Comparison of ENCODE assay signal across 8 mouse cellular contexts in the genomic region with DNA sequence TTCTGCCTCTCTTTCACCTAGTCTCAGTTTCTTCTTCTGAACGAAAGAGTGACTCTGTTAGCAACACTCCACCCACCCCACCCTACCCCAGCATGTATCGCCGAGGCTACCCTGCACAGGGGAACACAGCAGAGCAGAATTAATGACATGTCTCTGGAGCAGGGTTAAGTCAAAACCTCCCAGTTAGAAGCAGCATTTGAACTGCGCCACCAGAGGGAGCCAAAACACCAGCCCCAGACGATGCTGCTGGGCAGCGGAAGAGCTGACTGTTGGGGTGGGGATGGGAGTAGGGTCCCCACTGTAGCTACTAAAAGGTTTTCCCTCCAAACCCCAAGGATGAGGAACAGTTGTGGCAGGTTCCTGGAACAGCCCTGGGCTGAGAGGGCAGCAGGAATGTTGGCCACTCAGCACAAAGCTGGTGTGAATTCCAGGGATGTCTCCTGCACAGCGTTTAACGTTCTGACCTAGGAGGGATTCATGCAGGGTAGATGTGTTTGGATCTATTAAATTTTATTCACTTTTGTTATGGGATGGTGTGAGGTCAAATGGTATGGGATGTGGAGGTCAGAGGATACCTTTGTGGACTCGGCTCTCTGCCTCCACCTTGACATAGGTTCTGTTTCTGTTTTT. TPM values are rescaled to one million over a fixed set of nuclear protein-coding genes. Genes with fewer than 3 reads are reported as not detected.
A peak's percentile ranks its signal among the peaks of the same experiment; 100 is the strongest.
DNase-seq lines count a peak whose midpoint lies in the region; ATAC-seq and TF ChIP-seq lines count a peak whose summit lies in the region.

No protein-coding gene starts in this region.

- peak; percentile 36; the same call in 1 of the 2 replicates for ATAC-seq in heart, embryonic 15.5 days (replicated peaks; ENCODE audit: insufficient number of reproducible peaks, insufficient read depth, low FRiP score, low read depth)
- peak; percentile 62 for ATAC-seq in lung, embryonic 16.5 days (ENCODE audit: low read depth)

- no peak for TF ChIP-seq EP300 in CH12.LX (IDR thresholded peaks at IDR 0.05; ENCODE audit: low read length)

- dilution Hi-C loops in CH12.LX (cut with MboI; ENCODE audit: extremely low pct_ligation_motif_present, extremely low pct_unique_long_range_greater_than_20kb, low sequenced_read_pairs) = no loop called here

- peak; percentile 92 for TF ChIP-seq RAD21 in CH12.LX (IDR thresholded peaks at IDR 0.05; ENCODE audit: low read depth, low read length)

- no peaks in the 10 kb centered on the region for H3K36me3 ChIP-seq in CH12.LX (replicated peaks in 1 of 2; ENCODE audit: control insufficient read depth in 1 of 2, insufficient read depth in 1 of 2, low read length in 1 of 2)
- no peaks in the 10 kb centered on the region for H3K36me3 ChIP-seq in heart, embryonic 15.5 days
- H3K36me3 ChIP-seq in lung, embryonic 16.5 days (ENCODE audit: control insufficient read depth, insufficient read depth, low read length) = no peaks in the 10 kb centered on the region

- H3K9me3 ChIP-seq in CH12.LX (replicated peaks; ENCODE audit: low read length) = peaks cover 5% of the 10 kb centered on the region
- H3K9me3 ChIP-seq in heart, embryonic 15.5 days (replicated peaks) = no peaks in the 10 kb centered on the region
- no peaks in the 10 kb centered on the region for H3K9me3 ChIP-seq in lung, embryonic 16.5 days (ENCODE audit: control insufficient read depth, low read length)

- no peak overlapping the region for H3K9ac ChIP-seq in CH12.LX (ENCODE audit: insufficient read depth, low read depth)
- H3K9ac ChIP-seq in heart, embryonic 15.5 days = no peak overlapping the region
- no peak overlapping the region for H3K9ac ChIP-seq in lung, embryonic 16.5 days (ENCODE audit: low read length)

- in situ Hi-C loops in CH12.LX (cut with MboI; ENCODE audit: low pct_ligation_motif_present, low pct_unique_long_range_greater_than_20kb, low sequenced_read_pairs) = loop anchor here (5.0 kb wide), 1 partner anchor 87 kb away; a partner anchor contains a TSS

- no peaks in the 10 kb centered on the region for H3K4me1 ChIP-seq in CH12.LX (ENCODE audit: control insufficient read depth in 1 of 2, insufficient read depth in 2 of 2)
- H3K4me1 ChIP-seq in heart, embryonic 15.5 days (replicated peaks) = peaks cover 3% of the 10 kb centered on the region; the same call in 1 of the 2 replicates
- no peaks in the 10 kb centered on the region for H3K4me1 ChIP-seq in lung, embryonic 16.5 days (replicated peaks; ENCODE audit: control insufficient read depth, insufficient read depth, low read length)

- no peak for TF ChIP-seq POLR2A in CH12.LX (IDR thresholded peaks at IDR 0.05; ENCODE audit: low read depth, low read length)

- DNase-seq in CH12.LX (ENCODE audit: extremely low read depth) = peak; percentile 64
- DNase-seq in adrenal gland, adult 2 months = peak; percentile 72
- DNase-seq in embryo, embryonic 11.5 days (ENCODE audit: low read depth, low spot score) = peak; percentile 72
- peak; percentile 82 for DNase-seq in kidney, postnatal 14 days
- peak; percentile 51 for DNase-seq in retina, adult 2 months (ENCODE audit: low read depth, low spot score)
- peak; percentile 78 for DNase-seq in urinary bladder, postnatal 25 days (ENCODE audit: low spot score)

- peak; percentile 62 to 94 for TF ChIP-seq CTCF in CH12.LX (conservative IDR thresholded peaks at IDR 0.05 in 1 of 2, IDR thresholded peaks at IDR 0.05 in 1 of 2; ENCODE audit: low read depth in 2 of 2, low read length in 2 of 2)

- no peak overlapping the region for H3K27ac ChIP-seq in CH12.LX (ENCODE audit: insufficient read depth, low read depth)
- no peak overlapping the region for H3K27ac ChIP-seq in heart, embryonic 15.5 days
- no peak overlapping the region for H3K27ac ChIP-seq in lung, embryonic 16.5 days (ENCODE audit: low read length)

- WGBS in heart, embryonic 15.5 days = 14% methylated on average over 9 of the region's 9 CpGs
- WGBS in lung, embryonic 16.5 days = 15% methylated on average over 9 of the region's 9 CpGs

- H3K79me2 ChIP-seq in CH12.LX (replicated peaks; ENCODE audit: control insufficient read depth, extremely low read depth, insufficient read depth, poor library complexity, severe bottlenecking) = no peaks in the 10 kb centered on the region

- no peak overlapping the region for H3K4me2 ChIP-seq in CH12.LX (ENCODE audit: insufficient read depth, low read depth, poor library complexity, severe bottlenecking)
- H3K4me2 ChIP-seq in heart, embryonic 15.5 days = 0 out of 2 replicates have a peak overlapping the region, but pooled peaks have one; percentile 29
- H3K4me2 ChIP-seq in lung, embryonic 16.5 days (ENCODE audit: low read depth, low read length) = no peak overlapping the region

- no peak overlapping the region for H3K4me3 ChIP-seq in CH12.LX (replicated peaks in 1 of 3; ENCODE audit: low read depth in 2 of 3, low read length in 2 of 3, poor library complexity in 1 of 3)
- no peak overlapping the region for H3K4me3 ChIP-seq in heart, embryonic 15.5 days
- no peak overlapping the region for H3K4me3 ChIP-seq in lung, embryonic 16.5 days (ENCODE audit: low read length)

- peaks cover 24% of the 10 kb centered on the region for H3K27me3 ChIP-seq in CH12.LX (replicated peaks)
- H3K27me3 ChIP-seq in heart, embryonic 15.5 days = no peaks in the 10 kb centered on the region
- no peaks in the 10 kb centered on the region for H3K27me3 ChIP-seq in lung, embryonic 16.5 days (ENCODE audit: control insufficient read depth, insufficient read depth, low read depth, low read length)

TF ChIP-seq in CH12.LX, 34 proteins besides CTCF, POLR2A, EP300 and RAD21:
- TF ChIP-seq ELF1 (IDR thresholded peaks at IDR 0.05; ENCODE audit: low read depth, low read length) = no peak
- TF ChIP-seq MEF2A (IDR thresholded peaks at IDR 0.05; ENCODE audit: borderline replicate concordance, low read depth, low read length) = peak; percentile 26; the same call in 1 of the 2 replicates
- no peak for TF ChIP-seq TCF12 (IDR thresholded peaks at IDR 0.05; ENCODE audit: low read depth, low read length)
- TF ChIP-seq ZC3H11A (IDR thresholded peaks at IDR 0.05; ENCODE audit: low read depth, low read length) = peak; percentile 57
- peak; percentile 87 for TF ChIP-seq SMC3 (IDR thresholded peaks at IDR 0.05; ENCODE audit: low read depth, low read length)
- peak; percentile 60 for TF ChIP-seq IRF4 (IDR thresholded peaks at IDR 0.05; ENCODE audit: low read depth, low read length)

RNA-seq across cellular contexts. Expression of a gene that starts 14.1 kb away (rescaled TPM):
- total RNA-seq in CH12.LX (2012; rRNA removed) (not detected in 2 replicates), CH12.LX (2014; rRNA removed) (not detected in 2 replicates)
- polyA plus RNA-seq in CH12.LX (2012; ENCODE audit: insufficient read length, low read depth) = not detected in 2 replicates
- under 1 TPM; 0.31 to 0.32 TPM for total RNA-seq in adrenal gland, adult 2 months (2021)
- 0.03 and 0.10 TPM in 2 replicates for polyA plus RNA-seq in adrenal gland, adult 2 months (2012; rRNA removed)
- polyA plus RNA-seq in heart, embryonic 15.5 days (2015; fragmentation: Nextera tagmentation; extraction: Ambion mirVana) = 0.81 and 1.3 TPM in 2 replicates
- 10.6 and 13.5 TPM in 2 replicates for polyA plus RNA-seq in lung, embryonic 16.5 days (2015; fragmentation: Nextera tagmentation; extraction: Ambion mirVana)

RNA-seq across cellular contexts. Expression of a gene that starts 19.3 kb away (rescaled TPM):
- total RNA-seq in CH12.LX (2012; rRNA removed) = 252 and 284 TPM in 2 replicates
- 261 and 284 TPM in 2 replicates for total RNA-seq in CH12.LX (2014; rRNA removed)
- 482 and 497 TPM in 2 replicates for polyA plus RNA-seq in CH12.LX (2012; ENCODE audit: insufficient read length, low read depth)
- 100 to 1,000 TPM; 217 to 332 TPM for total RNA-seq in adrenal gland, adult 2 months (2021)
- 175 and 259 TPM in 2 replicates for polyA plus RNA-seq in adrenal gland, adult 2 months (2012; rRNA removed)
- polyA plus RNA-seq in heart, embryonic 15.5 days (2015; fragmentation: Nextera tagmentation; extraction: Ambion mirVana) = 89.6 and 162 TPM in 2 replicates
- 344 and 371 TPM in 2 replicates for polyA plus RNA-seq in lung, embryonic 16.5 days (2015; fragmentation: Nextera tagmentation; extraction: Ambion mirVana)

RNA-seq across cellular contexts. Expression of a gene that starts 39.4 kb away (rescaled TPM):
- total RNA-seq in CH12.LX (2012; rRNA removed) (0.30 TPM in 1 of 2 replicates, not detected in the other), CH12.LX (2014; rRNA removed) (not detected in 2 replicates)
- 0.39 TPM in 1 of 2 replicates, not detected in the other for polyA plus RNA-seq in CH12.LX (2012; ENCODE audit: insufficient read length, low read depth)
- total RNA-seq in adrenal gland, adult 2 months (2021) = under 1 TPM; 0.62 to 0.63 TPM
- polyA plus RNA-seq in adrenal gland, adult 2 months (2012; rRNA removed) = 3.4 and 4.1 TPM in 2 replicates
- 1.1 and 3.0 TPM in 2 replicates for polyA plus RNA-seq in heart, embryonic 15.5 days (2015; fragmentation: Nextera tagmentation; extraction: Ambion mirVana)
- 3.0 and 4.0 TPM in 2 replicates for polyA plus RNA-seq in lung, embryonic 16.5 days (2015; fragmentation: Nextera tagmentation; extraction: Ambion mirVana)

RNA-seq across cellular contexts. Expression of a gene that starts 39.5 kb away (rescaled TPM):
- total RNA-seq in CH12.LX (2012; rRNA removed) (0.47 and 0.55 TPM in 2 replicates), CH12.LX (2014; rRNA removed) (not detected in 2 replicates)
- polyA plus RNA-seq in CH12.LX (2012; ENCODE audit: insufficient read length, low read depth) = 3.4 TPM in 2 replicates
- total RNA-seq in adrenal gland, adult 2 months (2021) = 1 to 10 TPM; 1.2 to 2.2 TPM
- polyA plus RNA-seq in adrenal gland, adult 2 months (2012; rRNA removed) = 4.2 and 4.6 TPM in 2 replicates
- polyA plus RNA-seq in heart, embryonic 15.5 days (2015; fragmentation: Nextera tagmentation; extraction: Ambion mirVana) = 8.6 and 15.3 TPM in 2 replicates
- polyA plus RNA-seq in lung, embryonic 16.5 days (2015; fragmentation: Nextera tagmentation; extraction: Ambion mirVana) = 22.6 and 26.4 TPM in 2 replicates

RNA-seq across cellular contexts. Expression of a gene that starts 41.5 kb away (rescaled TPM):
- total RNA-seq in CH12.LX (2012; rRNA removed) (3.1 and 5.3 TPM in 2 replicates), CH12.LX (2014; rRNA removed) (0.36 and 0.78 TPM in 2 replicates)
- 1.5 and 2.5 TPM in 2 replicates for polyA plus RNA-seq in CH12.LX (2012; ENCODE audit: insufficient read length, low read depth)
- 100 to 1,000 TPM in 1 of 2 experiments, 10 to 100 TPM in 1; 68.1 to 105 TPM for total RNA-seq in adrenal gland, adult 2 months (2021)
- polyA plus RNA-seq in adrenal gland, adult 2 months (2012; rRNA removed) = 138 and 146 TPM in 2 replicates
- polyA plus RNA-seq in heart, embryonic 15.5 days (2015; fragmentation: Nextera tagmentation; extraction: Ambion mirVana) = 57.8 and 73.1 TPM in 2 replicates
- 52.7 and 54.1 TPM in 2 replicates for polyA plus RNA-seq in lung, embryonic 16.5 days (2015; fragmentation: Nextera tagmentation; extraction: Ambion mirVana)
